Mouse (Mus musculus) forebrain, embryonic 11.5 days (tissue): ENCODE results near the gene Pard3. TPM values are rescaled to one million over a fixed set of nuclear protein-coding genes. Genes with fewer than 3 reads are reported as not detected.

Experiments used
- ATAC-seq: fragments of 200-750 bp; cut with Nextera tagmentation; replicated peaks from 2 replicates; pipeline ENCODE4 v1.8.0; 2017; ENCODE audit warnings: moderate TSS enrichment; ENCODE audit not compliant: low FRiP score
- DNase-seq: peaks from one replicate; pipeline ENCODE4 v3.0.0-alpha.2; 2017; ENCODE audit warnings: low spot score
- H3K27ac ChIP-seq: fragments of 300-500 bp; sonication (generic); 2 replicates; pipeline ENCODE4 v1.5.1; 2014; ENCODE audit warnings: low read depth, low read length
- H3K27me3 ChIP-seq: fragments of 300-500 bp; sonication (generic); 2 replicates; pipeline ENCODE4 v1.6.1; 2014; ENCODE audit warnings: mild to moderate bottlenecking, low read length, mixed read lengths; ENCODE audit not compliant: control insufficient read depth, insufficient read depth
- H3K36me3 ChIP-seq: fragments of 300-500 bp; sonication (generic); 2 replicates; pipeline ENCODE4 v1.6.1; 2014; ENCODE audit warnings: mild to moderate bottlenecking, low read length, moderate library complexity, mixed read lengths; ENCODE audit not compliant: control insufficient read depth, insufficient read depth
- H3K4me1 ChIP-seq: fragments of 300-500 bp; sonication (generic); replicated peaks from 2 replicates; pipeline ENCODE4 v1.6.1; 2014; ENCODE audit warnings: low read length, mixed read lengths; ENCODE audit not compliant: control insufficient read depth, insufficient read depth
- H3K4me2 ChIP-seq: fragments of 300-500 bp; sonication (generic); 2 replicates; pipeline ENCODE4 v1.6.1; 2014; ENCODE audit warnings: low read depth, mild to moderate bottlenecking, low read length, moderate library complexity, mixed read lengths; ENCODE audit not compliant: severe bottlenecking
- H3K4me3 ChIP-seq: fragments of 300-500 bp; sonication (generic); 2 replicates; pipeline ENCODE4 v1.5.1; 2014; ENCODE audit warnings: low read depth, low read length
- H3K9ac ChIP-seq: fragments of 300-500 bp; sonication (generic); 2 replicates; pipeline ENCODE4 v1.6.1; 2014; ENCODE audit warnings: low read length
- H3K9me3 ChIP-seq: fragments of 300-500 bp; sonication (generic); 2 replicates; pipeline ENCODE4 v1.6.1; 2016; ENCODE audit warnings: low read length, mixed read lengths; ENCODE audit not compliant: control insufficient read depth
- WGBS: fragments of 180-500 bp; shearing (Covaris S2); extraction: QIAGEN DNeasy Blood & Tissue Kit; methylation state at CpG from one replicate; pipeline ENCODE4 v1.1.7; 2014; 5-methylcytosine and 5-hydroxymethylcytosine counted together
- polyA plus RNA-seq: library from polyadenylated mRNA; unstranded; fragments of >200 nt; fragmentation: Nextera tagmentation; extraction: Ambion mirVana; gene quantifications from 2 replicates; pipeline ENCODE4 v1.2.1, GENCODE M21; 2014

Gene Pard3
- polyA plus RNA-seq, 1 experiment from 2014 or later, result 39.8 TPM

DNA sequence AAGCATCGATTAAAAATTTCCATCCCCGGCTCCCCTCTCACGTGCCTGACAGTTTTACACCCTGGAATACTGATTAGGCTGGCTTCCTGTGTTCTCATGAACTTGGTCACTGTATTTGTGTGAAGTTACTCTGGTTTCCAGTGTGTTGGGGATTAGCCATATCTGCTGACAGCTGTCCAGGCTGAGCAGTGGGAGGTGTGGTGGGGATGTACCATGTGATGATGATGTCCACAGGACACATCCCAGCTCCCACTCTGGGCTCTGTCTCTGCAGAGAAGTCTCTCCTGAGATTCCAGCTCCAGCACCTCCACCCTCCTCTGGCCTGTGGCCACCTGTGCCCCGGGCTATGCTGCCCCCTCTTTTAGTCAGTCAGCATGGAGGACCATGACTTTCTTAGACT, 87.0 kb downstream of the Pard3 start:
- Histone ChIP-seq H3K27ac (no peak overlapping the region), H3K27me3 (no peaks in the 10 kb centered on the region), H3K36me3 (no peaks in the 10 kb centered on the region), H3K4me3 (no peak overlapping the region), H3K4me1 (no peaks in the 10 kb centered on the region), H3K9me3 (no peaks in the 10 kb centered on the region), H3K4me2 (no peak overlapping the region), H3K9ac (no peak overlapping the region)
- ATAC-seq, result no peak
- WGBS, result 92% methylated on average over 4 of the region's 4 CpGs
- DNase-seq, result no peak

DNA sequence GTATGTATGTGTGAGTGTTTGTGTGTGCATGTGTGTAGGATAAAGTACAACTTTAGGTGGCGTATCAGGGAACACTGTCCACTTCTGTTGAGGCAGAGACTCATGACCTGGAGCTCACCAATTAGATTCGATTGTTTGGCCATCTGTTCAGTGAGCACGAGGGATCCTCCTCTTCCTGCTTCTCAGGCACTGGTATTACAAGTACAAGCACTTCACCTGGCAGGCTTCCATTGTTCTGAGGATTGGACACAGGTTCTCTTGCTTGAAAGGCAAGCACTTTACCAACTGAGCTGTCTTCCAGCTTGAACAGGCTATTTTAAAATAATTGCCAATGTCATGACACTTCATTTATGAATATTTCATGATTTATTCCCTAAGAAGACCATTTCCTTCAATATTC, 88.0 kb downstream of the Pard3 start:
- H3K9me3 ChIP-seq, result no peaks in the 10 kb centered on the region
- WGBS, result 81% methylated on average over 3 of the region's 3 CpGs
- ATAC-seq (no peak), DNase-seq (no peak)
- no peaks in the 10 kb centered on the region for H3K36me3 ChIP-seq
- no peak overlapping the region for H3K27ac ChIP-seq
- no peaks in the 10 kb centered on the region for H3K27me3 ChIP-seq
- H3K4me3 ChIP-seq, result no peak overlapping the region
- H3K4me1 ChIP-seq, result no peaks in the 10 kb centered on the region
- H3K4me2 ChIP-seq, result no peak overlapping the region
- H3K9ac ChIP-seq, result no peak overlapping the region

- no peak overlapping the region for H3K4me2 ChIP-seq
- no peak for DNase-seq
- 77% methylated on average over 8 of the region's 8 CpGs for WGBS
- no peaks in the 10 kb centered on the region for H3K9me3 ChIP-seq
- H3K27me3 ChIP-seq, result no peaks in the 10 kb centered on the region
- no peaks in the 10 kb centered on the region; the same call in 1 of the 2 replicates for H3K4me1 ChIP-seq
- H3K27ac ChIP-seq, result no peak overlapping the region
- no peaks in the 10 kb centered on the region for H3K36me3 ChIP-seq
- H3K4me3 ChIP-seq, result no peak overlapping the region
- H3K9ac ChIP-seq, result no peak overlapping the region
- ATAC-seq, result no peak
These were observed 93.4 kb downstream of the Pard3 start for GRCm38 (mm10) chr8:127157087-127157486.

- Histone ChIP-seq H3K4me1 (no peaks in the 10 kb centered on the region; the same call in 1 of the 2 replicates), H3K36me3 (no peaks in the 10 kb centered on the region), H3K27me3 (no peaks in the 10 kb centered on the region), H3K9ac (no peak overlapping the region), H3K4me3 (no peak overlapping the region), H3K27ac (no peak overlapping the region), H3K4me2 (no peak overlapping the region), H3K9me3 (no peaks in the 10 kb centered on the region)
- WGBS, result 72% methylated on average over 3 of the region's 3 CpGs
- DNase-seq, result no peak
- no peak for ATAC-seq
These were observed 95.8 kb downstream of the Pard3 start for GRCm38 (mm10) chr8:127159421-127159966.

- no peak for DNase-seq
- Histone ChIP-seq H3K4me2 (no peak overlapping the region), H3K9ac (no peak overlapping the region), H3K36me3 (no peaks in the 10 kb centered on the region), H3K4me1 (no peaks in the 10 kb centered on the region; the same call in 1 of the 2 replicates), H3K4me3 (no peak overlapping the region), H3K27ac (no peak overlapping the region), H3K27me3 (no peaks in the 10 kb centered on the region), H3K9me3 (no peaks in the 10 kb centered on the region)
- no peak for ATAC-seq
- WGBS, result 92% methylated on average over 7 of the region's 7 CpGs
These were observed 98.2 kb downstream of the Pard3 start for GRCm38 (mm10) chr8:127161854-127162253.

DNA sequence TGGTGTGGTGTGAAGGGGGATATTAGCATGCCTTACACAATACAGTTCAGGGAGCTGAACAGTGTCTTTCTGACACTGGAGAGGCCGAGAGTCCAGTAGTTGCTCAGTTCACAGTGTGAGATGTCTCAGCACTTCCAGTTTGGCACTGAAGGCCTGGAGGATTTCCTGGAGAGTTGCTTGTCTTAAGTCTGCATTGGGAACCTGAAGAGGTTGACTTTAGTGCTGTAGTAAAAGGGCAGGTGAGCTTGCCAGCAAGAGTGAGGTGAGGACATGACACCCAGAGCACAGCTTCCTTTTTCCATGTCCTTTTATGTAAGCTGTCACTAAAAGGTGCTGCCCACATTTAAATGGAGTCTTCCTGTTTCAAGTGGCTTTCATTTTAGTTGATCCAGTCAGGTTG, 99.1 kb downstream of the Pard3 start:
- Histone ChIP-seq H3K4me2 (no peak overlapping the region), H3K27ac (no peak overlapping the region), H3K4me1 (no peaks in the 10 kb centered on the region; the same call in 1 of the 2 replicates), H3K9ac (no peak overlapping the region), H3K36me3 (no peaks in the 10 kb centered on the region), H3K4me3 (no peak overlapping the region), H3K27me3 (no peaks in the 10 kb centered on the region), H3K9me3 (no peaks in the 10 kb centered on the region)
- DNase-seq (no peak), ATAC-seq (no peak)
- 86% methylated on average over 1 of the region's 1 CpGs for WGBS

- no peak overlapping the region for H3K4me3 ChIP-seq
- H3K4me1 ChIP-seq, result no peaks in the 10 kb centered on the region; the same call in 1 of the 2 replicates
- no peaks in the 10 kb centered on the region for H3K27me3 ChIP-seq
- H3K36me3 ChIP-seq, result no peaks in the 10 kb centered on the region
- H3K9ac ChIP-seq, result no peak overlapping the region
- H3K4me2 ChIP-seq, result no peak overlapping the region
- no peaks in the 10 kb centered on the region for H3K9me3 ChIP-seq
- ATAC-seq, result no peak
- DNase-seq, result no peak
- 95% methylated on average over 12 of the region's 12 CpGs for WGBS
- H3K27ac ChIP-seq, result no peak overlapping the region
These were observed 100.9 kb downstream of the Pard3 start for GRCm38 (mm10) chr8:127164326-127165280.

DNA sequence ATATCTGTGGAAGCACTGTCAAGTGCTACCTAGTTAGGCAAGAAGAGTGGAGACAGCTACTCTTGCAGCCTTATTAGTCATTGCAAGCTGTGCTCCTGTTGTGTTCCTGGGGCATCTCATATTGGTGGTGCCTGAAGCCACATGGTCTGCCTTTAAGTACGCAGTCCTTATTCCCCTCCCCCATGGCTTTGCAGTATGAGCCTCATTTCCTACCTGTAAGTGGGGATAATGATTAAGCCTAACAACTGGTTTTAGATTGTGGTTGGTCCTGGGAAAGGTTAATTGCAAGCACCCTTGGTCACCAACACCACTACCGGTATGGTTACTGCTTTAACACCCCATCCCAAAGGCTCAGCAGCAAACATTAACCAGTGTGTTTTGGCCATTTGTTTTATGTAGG, 104.8 kb downstream of the Pard3 start:
- Histone ChIP-seq H3K9ac (no peak overlapping the region), H3K4me3 (no peak overlapping the region), H3K9me3 (no peaks in the 10 kb centered on the region), H3K36me3 (no peaks in the 10 kb centered on the region), H3K4me1 (no peaks in the 10 kb centered on the region), H3K4me2 (no peak overlapping the region), H3K27ac (no peak overlapping the region), H3K27me3 (no peaks in the 10 kb centered on the region)
- DNase-seq (no peak), ATAC-seq (no peak)
- WGBS, result 90% methylated on average over 2 of the region's 2 CpGs
